Mouse (Mus musculus) v-Abl transformed pro-B cells (cell line): Measurements from ENCODE around the gene Wfdc2.
"Not testable (repeated sequence)": the region's sequence is repeated elsewhere in the genome, so short reads cannot be mapped to it uniquely, and the experiment has no call there.

ENCODE experiments used
- in situ Hi-C, 2 experiments: fragments of 400-800 bp; cut with MboI; formaldehyde crosslinking; loops; one replicate each; pipeline ENCODE4 v1.15.1; 2025; ENCODE audit not compliant: unreplicated experiment in 2 of 2

The Wfdc2 gene

DNA sequence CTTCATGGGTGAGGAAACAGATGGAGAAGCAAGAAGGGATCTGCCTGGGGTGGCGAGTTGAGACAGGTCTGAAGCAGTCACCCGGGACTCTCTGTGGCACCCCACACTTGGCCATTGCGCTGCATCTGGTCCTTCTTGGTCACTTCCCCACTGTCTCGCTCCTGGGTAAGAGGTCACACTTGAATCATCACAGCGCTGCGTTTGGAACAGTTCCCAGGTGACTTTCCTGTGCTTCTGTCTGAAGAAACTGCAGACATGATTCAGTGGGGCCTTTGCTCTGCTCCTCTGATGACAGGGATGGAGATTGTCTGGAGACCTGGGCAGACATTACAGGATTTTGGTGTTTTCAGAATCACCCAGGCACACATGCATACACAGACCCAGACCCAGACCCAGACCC, 46.6 kb downstream of the Wfdc2 start:
- in situ Hi-C loops = no loop called here

- in situ Hi-C loops = not testable (repeated sequence)
These were observed 51.3 kb downstream of the Wfdc2 start, which contains the start of the genes Wfdc6b and Wfdc8 for GRCm38 (mm10) chr2:164613471-164613870. TSS of gene Wfdc6b (plus strand) at chr2:164613522. TSS of gene Wfdc8 (minus strand) at chr2:164613626.

DNA sequence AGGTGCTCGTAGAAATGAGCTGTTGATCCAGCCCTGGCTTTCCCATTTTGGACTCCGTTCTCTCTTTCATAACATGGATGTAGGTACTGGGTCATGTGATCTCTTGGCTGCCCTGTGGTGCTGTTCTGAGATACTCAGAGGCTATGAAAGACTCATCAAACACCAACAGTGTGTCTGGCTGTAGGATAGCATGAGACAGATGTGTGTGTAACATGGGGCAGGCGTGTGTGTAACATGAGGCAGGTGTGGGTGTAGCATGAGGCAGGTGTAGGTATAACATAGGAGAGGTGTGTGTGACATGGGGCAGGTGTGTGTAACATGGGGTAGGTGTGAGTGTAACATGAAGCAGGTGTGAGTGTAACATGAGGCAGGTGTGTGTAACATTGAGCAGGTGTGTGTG, 53.2 kb downstream of the Wfdc2 start:
- in situ Hi-C loops = no loop called here
